ENCODE assay signal across 17 mouse cellular contexts in genomic region chr12:76920990-76921389, GRCm38 (mm10).
"Had no signal": no experiment of that assay in that cellular context is flagged by ENCODE, and none has a peak within 500 bp of the region (broad histone marks: within the 10 kb centered on the region; RNA-seq: fewer than 3 reads in every experiment).

No protein-coding gene starts in this region.

- ATAC-seq: intestine, embryonic 16.5 days; midbrain, embryonic 15.5 days had no signal

- H3K4me3 ChIP-seq: layer of hippocampus, adult 2 months; limb, embryonic 13.5 days; liver, embryonic 15.5 days; lung, embryonic 15.5 days; megakaryocyte, embryonic 14.5 days; midbrain, embryonic 15.5 days; neural tube, embryonic 12.5 days; stomach, embryonic 15.5 days had no signal

- H3K9me3 ChIP-seq: limb, embryonic 13.5 days; liver, embryonic 15.5 days; lung, embryonic 15.5 days; megakaryocyte, embryonic 14.5 days; midbrain, embryonic 15.5 days; neural tube, embryonic 12.5 days; stomach, embryonic 15.5 days had no signal

- H3K27me3 ChIP-seq: limb, embryonic 13.5 days; liver, embryonic 15.5 days; lung, embryonic 15.5 days; megakaryocyte, embryonic 14.5 days; midbrain, embryonic 15.5 days; neural tube, embryonic 12.5 days; stomach, embryonic 15.5 days had no signal

- H3K36me3 ChIP-seq: midbrain, embryonic 15.5 days had no signal

- DNase-seq: left cerebral cortex, postnatal 4 days; lung, postnatal 14 days; retina, postnatal 1 day; right cerebral cortex, postnatal 4 days; spleen, adult 18-20 months; thymus, postnatal 36 days had no signal

- H3K9ac ChIP-seq: limb, embryonic 13.5 days; liver, embryonic 15.5 days; lung, embryonic 15.5 days; midbrain, embryonic 15.5 days; neural tube, embryonic 12.5 days; stomach, embryonic 15.5 days had no signal

- H3K4me2 ChIP-seq: limb, embryonic 13.5 days; liver, embryonic 15.5 days; lung, embryonic 15.5 days; midbrain, embryonic 11.5 days; midbrain, embryonic 15.5 days; neural tube, embryonic 12.5 days; stomach, embryonic 15.5 days had no signal

- H3K4me1 ChIP-seq: limb, embryonic 13.5 days; lung, embryonic 15.5 days; midbrain, embryonic 15.5 days; neural tube, embryonic 12.5 days; stomach, embryonic 15.5 days had no signal

- H3K27ac ChIP-seq: layer of hippocampus, adult 2 months; limb, embryonic 13.5 days; liver, embryonic 15.5 days; lung, embryonic 15.5 days; macrophage; midbrain, embryonic 15.5 days; neural tube, embryonic 12.5 days; stomach, embryonic 15.5 days had no signal
